Mouse (Mus musculus): ENCODE measurements around the gene Kcnk10.

Gene Kcnk10

GRCm38 (mm10) chr12:98519866-98520567, 58.1 kb downstream of the Kcnk10 start:
- DNase-seq (ENCODE audit: low read depth): no peak

DNA sequence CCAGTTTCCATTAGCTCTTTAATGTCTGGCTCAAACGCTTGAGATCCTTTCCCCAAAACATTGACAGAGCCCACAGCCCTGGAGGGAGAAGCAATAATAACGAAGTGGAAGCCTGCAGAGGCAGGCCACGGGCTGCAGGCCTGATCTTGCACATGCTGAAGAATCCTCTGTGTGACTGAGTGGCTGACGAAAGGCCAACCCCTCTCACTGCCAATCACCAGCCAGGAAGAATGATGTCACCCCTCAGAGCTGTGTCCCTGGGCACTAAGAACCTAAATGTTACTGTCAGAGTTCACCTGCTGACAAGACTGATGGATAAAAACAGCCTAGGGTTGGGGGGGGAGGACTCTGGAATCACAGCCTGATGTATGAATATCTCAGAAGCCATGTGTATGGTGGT, 72.5 kb downstream of the Kcnk10 start:
- DNase-seq (ENCODE audit: low read depth): no peak

DNA sequence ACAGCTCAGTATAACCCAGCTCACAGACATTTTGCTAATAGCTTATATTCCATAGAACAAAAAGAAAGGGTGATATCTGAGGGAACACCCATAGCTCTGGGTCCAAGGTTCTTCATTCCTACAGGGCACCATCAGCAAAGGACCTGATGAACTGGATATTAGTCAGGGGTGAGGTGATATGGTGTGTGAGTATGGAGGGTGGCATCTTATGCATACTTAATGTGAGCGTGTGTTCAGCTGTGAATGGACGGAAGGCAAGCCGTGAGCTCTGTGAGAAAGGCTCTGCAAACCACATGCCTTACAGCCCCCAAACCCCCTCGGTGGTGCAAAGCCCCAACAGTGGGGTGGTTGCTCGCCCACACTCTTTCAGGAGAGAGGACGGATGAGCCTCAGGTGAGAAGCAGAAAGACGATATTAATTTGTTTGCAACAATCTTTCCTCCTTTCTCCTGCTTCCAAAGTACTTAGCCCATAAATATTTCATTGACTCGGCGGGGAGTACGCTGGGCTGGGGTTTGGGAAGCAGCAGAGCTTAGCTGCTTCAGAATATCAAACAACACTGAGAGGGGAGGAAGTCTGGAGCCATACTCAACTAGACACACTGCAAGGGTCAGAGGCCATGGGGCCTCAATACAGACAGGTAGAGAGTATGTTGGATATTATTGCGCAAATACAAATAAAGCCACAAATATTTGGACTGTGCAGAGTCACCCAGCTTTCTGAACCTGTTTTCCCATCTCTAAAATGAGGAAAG, 76.4 kb downstream of the Kcnk10 start:
- no peak for DNase-seq (ENCODE audit: low read depth)

GRCm38 (mm10) chr12:98501045-98501444, 77.1 kb downstream of the Kcnk10 start:
- no peak for DNase-seq (ENCODE audit: low read depth)

GRCm38 (mm10) chr12:98481460-98481859, 96.7 kb downstream of the Kcnk10 start:
- DNase-seq (ENCODE audit: low read depth): no peak

DNA sequence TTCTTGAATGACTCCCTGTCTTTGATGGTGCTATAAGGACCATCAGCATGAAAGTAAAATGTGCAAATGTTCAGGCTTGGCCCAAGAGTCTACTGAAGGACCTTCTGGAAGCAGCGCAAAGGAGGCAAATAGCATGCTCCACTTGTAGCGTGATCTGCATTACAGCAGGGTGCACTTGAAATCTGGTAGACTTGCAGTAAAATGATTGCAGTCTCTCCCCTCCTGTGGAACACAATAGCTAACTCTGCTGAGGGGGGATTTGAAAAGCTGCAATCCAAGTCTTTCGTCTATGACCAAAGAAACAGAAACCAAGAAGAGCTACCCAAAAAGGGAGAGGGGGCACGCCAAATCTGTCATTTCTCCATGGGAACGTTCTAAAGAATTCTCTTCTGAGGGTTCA, 97.1 kb downstream of the Kcnk10 start:
- no peak for DNase-seq (ENCODE audit: low read depth)

DNA sequence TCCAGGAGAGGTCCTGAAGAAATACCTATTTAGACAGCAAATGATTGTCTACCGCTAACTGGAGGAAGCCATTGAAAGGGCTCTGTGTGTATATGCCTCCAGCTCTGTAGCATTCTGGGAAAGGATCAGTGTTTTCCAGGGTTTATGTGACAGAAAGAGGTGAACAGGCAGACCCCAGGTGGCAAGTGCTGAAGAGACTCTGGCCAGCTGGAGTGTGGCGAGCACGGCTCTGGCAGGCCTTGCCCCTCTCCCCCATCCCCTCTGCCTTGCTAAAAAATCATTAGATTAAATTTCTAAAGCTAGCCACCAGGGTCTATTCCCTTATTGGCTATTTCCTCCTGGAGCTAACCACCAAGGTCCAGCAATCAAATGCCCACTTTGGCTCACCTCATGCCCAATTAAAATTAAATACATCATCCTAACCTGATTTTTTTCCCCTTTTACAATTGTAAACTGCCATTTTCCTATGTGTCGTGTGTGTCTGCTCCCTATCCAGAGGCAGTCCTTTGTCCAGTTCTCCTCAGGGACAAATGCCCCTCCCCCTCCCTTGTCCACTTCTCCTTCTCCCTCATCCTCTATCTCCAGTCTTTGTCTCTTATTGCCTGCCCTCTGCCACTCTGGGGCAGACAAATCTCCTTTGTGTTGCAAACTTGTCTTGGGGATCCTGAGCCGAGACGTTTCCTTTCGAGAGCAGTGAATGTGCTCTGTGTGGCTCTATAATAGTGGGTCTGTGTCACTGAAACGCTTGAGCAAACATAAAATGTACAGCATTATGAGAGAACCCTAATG, 100.2 kb downstream of the Kcnk10 start:
- DNase-seq (ENCODE audit: low read depth): no peak

DNA sequence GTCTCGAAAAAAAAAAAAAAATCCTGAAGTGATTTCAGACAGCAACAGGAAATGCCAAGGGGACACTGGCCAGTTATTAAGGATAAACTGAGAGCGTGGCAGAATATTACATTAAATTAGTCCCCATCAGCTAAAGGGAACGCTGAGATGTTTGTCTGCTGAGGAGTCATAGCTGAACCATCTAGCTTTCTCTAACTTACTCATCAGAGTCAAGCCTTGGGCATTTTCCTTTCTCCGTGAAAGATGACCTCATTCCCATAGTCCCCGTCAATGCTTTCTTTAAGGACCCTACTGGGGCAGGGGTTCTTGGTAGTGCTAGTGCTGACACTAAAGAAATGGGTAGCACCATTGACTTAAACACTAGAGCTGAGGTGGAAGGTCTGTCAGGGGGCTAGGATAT, 106.9 kb downstream of the Kcnk10 start:
- no peak for DNase-seq (ENCODE audit: low read depth)

GRCm38 (mm10) chr12:98470097-98470496, 108.0 kb downstream of the Kcnk10 start:
- no peak for DNase-seq (ENCODE audit: low read depth)

DNA sequence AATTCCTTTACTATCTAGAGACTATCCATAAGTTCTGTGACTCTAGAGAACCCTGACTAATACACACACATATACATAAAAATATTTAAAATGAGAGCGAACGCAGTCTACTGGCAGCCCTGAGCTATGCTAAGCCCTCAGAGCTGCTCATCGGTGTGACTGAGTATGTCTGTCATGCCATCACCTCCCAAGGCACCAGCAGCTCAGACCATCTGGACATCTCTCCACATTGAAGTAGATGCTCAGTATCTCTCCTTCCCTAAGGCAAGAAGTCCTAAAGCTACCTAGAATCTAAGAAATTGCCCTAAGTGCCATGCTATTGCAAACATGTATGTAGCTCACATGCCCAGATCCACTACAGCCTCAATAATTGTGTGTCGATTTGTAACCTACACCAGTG, 110.3 kb downstream of the Kcnk10 start:
- DNase-seq (ENCODE audit: low read depth): no peak

DNA sequence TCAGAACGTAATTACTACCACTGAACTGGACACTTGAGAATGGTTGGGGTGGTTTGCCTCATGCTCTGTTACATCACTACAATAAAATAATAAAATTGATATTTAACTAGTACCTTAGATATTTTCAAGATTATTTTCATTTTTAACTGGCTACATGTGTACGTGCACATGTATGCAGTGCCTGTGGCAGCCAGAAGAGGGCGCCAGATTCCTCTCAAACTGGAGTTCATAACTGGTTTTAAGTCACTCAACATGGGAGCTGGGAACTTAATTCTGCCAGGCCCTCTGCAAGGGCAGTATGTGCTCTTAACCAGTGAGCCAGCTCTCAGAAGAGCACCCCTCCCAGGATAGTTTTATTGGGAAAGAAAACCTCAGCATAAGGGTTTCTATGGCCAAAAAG, 118.2 kb downstream of the Kcnk10 start:
- DNase-seq (ENCODE audit: low read depth): peak; percentile 55

- no peak for DNase-seq (ENCODE audit: low read depth)
Observed at GRCm38 (mm10) chr12:98458944-98459343, 119.2 kb downstream of the Kcnk10 start.

GRCm38 (mm10) chr12:98458516-98458915, 119.6 kb downstream of the Kcnk10 start:
- DNase-seq (ENCODE audit: low read depth): no peak

- DNase-seq (ENCODE audit: low read depth): no peak
Observed at GRCm38 (mm10) chr12:98453161-98453560, 124.9 kb downstream of the Kcnk10 start.

- no peak for DNase-seq (ENCODE audit: low read depth)
Observed at GRCm38 (mm10) chr12:98452646-98453045, 125.5 kb downstream of the Kcnk10 start.

GRCm38 (mm10) chr12:98445637-98446036, 132.5 kb downstream of the Kcnk10 start:
- no peak for DNase-seq (ENCODE audit: low read depth)

DNA sequence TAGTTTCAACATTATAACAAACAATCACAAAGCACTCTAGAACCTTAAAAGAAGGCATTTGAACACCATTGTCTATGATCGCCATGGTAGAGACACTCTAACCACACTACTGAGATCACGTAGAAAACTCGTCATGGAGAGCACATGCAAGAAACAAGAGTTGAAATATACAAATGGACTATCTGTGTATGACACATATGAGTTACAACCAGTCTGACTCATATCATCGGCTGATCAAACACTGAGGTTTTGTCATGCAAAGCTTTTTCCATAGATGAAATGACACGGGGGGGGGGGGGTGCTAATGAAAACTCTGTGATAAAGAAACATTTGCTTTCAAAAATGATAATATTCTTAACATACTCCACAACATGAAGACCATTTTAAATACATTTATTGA, 133.2 kb downstream of the Kcnk10 start:
- DNase-seq (ENCODE audit: low read depth): no peak

- DNase-seq (ENCODE audit: low read depth): no peak
Observed at GRCm38 (mm10) chr12:98443754-98444153, 134.4 kb downstream of the Kcnk10 start.

DNA sequence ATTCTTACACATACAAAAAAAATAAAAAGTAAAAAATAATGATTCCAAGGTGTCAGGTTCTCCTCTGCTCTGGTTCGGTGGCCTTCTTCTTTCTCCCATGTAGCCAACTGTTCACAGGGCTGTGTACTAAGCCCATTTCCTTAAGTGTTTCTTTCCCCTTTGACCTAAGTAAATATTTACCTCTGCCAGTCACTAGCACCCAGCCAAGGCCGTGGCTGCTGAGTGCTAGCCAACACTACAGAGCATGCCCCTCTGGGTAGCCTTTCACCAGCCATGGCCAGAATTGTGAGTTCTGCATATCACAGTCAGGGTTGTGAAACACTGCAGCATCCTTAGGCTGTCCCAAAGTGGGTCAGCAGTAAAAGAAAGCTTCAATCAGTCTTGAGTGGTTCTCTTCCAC, 140.0 kb downstream of the Kcnk10 start:
- no peak for DNase-seq (ENCODE audit: low read depth)

DNA sequence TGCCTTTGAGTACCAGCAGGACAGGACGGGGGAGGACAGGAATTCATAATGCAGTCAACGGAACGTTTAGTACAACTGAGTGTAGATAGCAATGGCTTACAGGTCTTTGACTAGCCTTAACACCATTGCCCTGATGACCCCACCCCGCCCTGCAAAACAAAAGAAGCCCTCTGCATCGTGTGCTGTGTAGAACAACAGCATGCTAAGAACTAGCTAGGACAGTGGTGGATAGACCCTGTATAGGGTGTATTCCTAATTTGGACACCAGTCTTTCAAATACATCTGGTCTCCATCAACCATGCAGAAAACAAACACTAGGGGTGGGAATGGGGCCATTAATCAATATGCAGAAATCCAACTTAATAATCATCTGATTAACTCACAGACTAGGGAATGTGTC, 147.4 kb downstream of the Kcnk10 start:
- DNase-seq (ENCODE audit: low read depth): no peak

- no peak for DNase-seq (ENCODE audit: low read depth)
Observed at GRCm38 (mm10) chr12:98421340-98421739, 156.8 kb downstream of the Kcnk10 start.

GRCm38 (mm10) chr12:98419849-98420248, 158.3 kb downstream of the Kcnk10 start:
- no peak for DNase-seq (ENCODE audit: low read depth)

DNA sequence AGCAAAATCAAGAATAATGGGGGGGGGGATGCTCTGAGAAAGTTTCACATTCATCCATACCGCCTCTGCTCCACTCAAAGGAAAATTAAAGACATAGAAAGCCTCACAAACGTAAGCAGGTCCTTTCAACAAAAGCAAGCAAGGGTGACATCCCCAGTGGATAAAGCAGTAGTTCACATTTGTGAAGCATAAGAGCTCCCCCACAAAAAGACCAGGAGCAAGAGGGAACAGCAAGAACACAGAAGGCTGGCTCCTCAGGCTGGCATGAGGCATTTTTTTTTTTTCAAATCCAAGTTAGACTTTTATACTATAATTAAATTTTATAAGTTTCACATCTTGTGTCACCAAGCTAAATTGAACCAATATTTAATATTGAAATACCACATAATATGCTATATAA, 168.5 kb downstream of the Kcnk10 start:
- no peak for DNase-seq (ENCODE audit: low read depth)
